Mouse (Mus musculus) neural tube, embryonic 12.5 days (tissue): ENCODE data around the gene Mthfd1. TPM values are rescaled to one million over a fixed set of nuclear protein-coding genes. Genes with fewer than 3 reads are reported as not detected.

ENCODE experiments used
- ATAC-seq: fragments of 200-750 bp; cut with Nextera tagmentation; 2 replicates; pipeline ENCODE4 v1.8.0; 2017; ENCODE audit warnings: low read depth, mild to moderate bottlenecking, moderate TSS enrichment, moderate library complexity; ENCODE audit not compliant: low FRiP score
- H3K27ac ChIP-seq: fragments of 300-500 bp; sonication (generic); 2 replicates; pipeline ENCODE4 v1.5.1; 2016
- H3K27me3 ChIP-seq: fragments of 300-500 bp; sonication (generic); replicated peaks from 2 replicates; pipeline ENCODE4 v1.6.1; 2016; ENCODE audit warnings: mild to moderate bottlenecking
- H3K36me3 ChIP-seq: fragments of 300-500 bp; sonication (generic); 2 replicates; pipeline ENCODE4 v1.6.1; 2016; ENCODE audit warnings: mild to moderate bottlenecking
- H3K4me1 ChIP-seq: fragments of 300-500 bp; sonication (generic); 2 replicates; pipeline ENCODE4 v1.6.1; 2016
- H3K4me2 ChIP-seq: fragments of 300-500 bp; sonication (generic); replicated peaks from 2 replicates; pipeline ENCODE4 v1.6.1; 2016; ENCODE audit warnings: mild to moderate bottlenecking
- H3K4me3 ChIP-seq: fragments of 300-500 bp; sonication (generic); 2 replicates; pipeline ENCODE4 v1.5.1; 2016
- H3K9ac ChIP-seq: fragments of 300-500 bp; sonication (generic); 2 replicates; pipeline ENCODE4 v1.6.1; 2016; ENCODE audit warnings: mild to moderate bottlenecking
- H3K9me3 ChIP-seq: fragments of 300-500 bp; sonication (generic); 2 replicates; pipeline ENCODE4 v1.6.1; 2016; ENCODE audit warnings: mild to moderate bottlenecking
- WGBS: fragments of 180-500 bp; shearing (Covaris S2); methylation state at CpG from one replicate; pipeline ENCODE4 v1.1.7; 2016; 5-methylcytosine and 5-hydroxymethylcytosine counted together
- polyA plus RNA-seq: library from polyadenylated mRNA; unstranded; fragments of >200 nt; fragmentation: Nextera tagmentation; extraction: Ambion mirVana; gene quantifications from 2 replicates; pipeline ENCODE4 v1.2.1, GENCODE M21; 2016

Mthfd1 gene
- polyA plus RNA-seq, 1 experiment from 2014 or later = 40.2 TPM

- Histone ChIP-seq H3K4me2 (no peak overlapping the region), H3K4me3 (no peak overlapping the region), H3K9ac (no peak overlapping the region), H3K27me3 (no peaks in the 10 kb centered on the region), H3K27ac (no peak overlapping the region), H3K4me1 (peaks cover 4% of the 10 kb centered on the region), H3K9me3 (no peaks in the 10 kb centered on the region), H3K36me3 (0 out of 2 replicates have a peak, but pooled peaks cover 10% of the 10 kb centered on the region)
- WGBS = 42% methylated on average over 8 of the region's 8 CpGs
- ATAC-seq = no peak
Measured at GRCm38 (mm10) chr12:76287986-76288385, 32.9 kb downstream of the Mthfd1 start.

GRCm38 (mm10) chr12:76288494-76288893 lies 33.4 kb downstream of the Mthfd1 start:
- H3K4me1 ChIP-seq = peaks cover 4% of the 10 kb centered on the region
- no peaks in the 10 kb centered on the region for H3K27me3 ChIP-seq
- no peak overlapping the region for H3K4me3 ChIP-seq
- H3K9ac ChIP-seq = no peak overlapping the region
- no peaks in the 10 kb centered on the region for H3K9me3 ChIP-seq
- 0 out of 2 replicates have a peak, but pooled peaks cover 5% of the 10 kb centered on the region for H3K36me3 ChIP-seq
- no peak for ATAC-seq
- no peak overlapping the region for H3K4me2 ChIP-seq
- 40% methylated on average over 5 of the region's 5 CpGs for WGBS
- no peak overlapping the region for H3K27ac ChIP-seq

GRCm38 (mm10) chr12:76289428-76289827 lies 34.3 kb downstream of the Mthfd1 start:
- H3K36me3 ChIP-seq = 0 out of 2 replicates have a peak, but pooled peaks cover 5% of the 10 kb centered on the region
- no peak overlapping the region for H3K4me3 ChIP-seq
- H3K9me3 ChIP-seq = no peaks in the 10 kb centered on the region
- WGBS = 95% methylated on average over 12 of the region's 12 CpGs
- H3K27ac ChIP-seq = no peak overlapping the region
- no peak overlapping the region for H3K4me2 ChIP-seq
- H3K9ac ChIP-seq = no peak overlapping the region
- no peaks in the 10 kb centered on the region for H3K27me3 ChIP-seq
- peaks cover 4% of the 10 kb centered on the region for H3K4me1 ChIP-seq
- ATAC-seq = no peak

- no peak overlapping the region for H3K27ac ChIP-seq
- H3K4me1 ChIP-seq = peaks cover 4% of the 10 kb centered on the region
- no peaks in the 10 kb centered on the region for H3K27me3 ChIP-seq
- 97% methylated on average over 2 of the region's 2 CpGs for WGBS
- H3K9ac ChIP-seq = no peak overlapping the region
- no peak for ATAC-seq
- H3K4me2 ChIP-seq = no peak overlapping the region
- no peak overlapping the region for H3K4me3 ChIP-seq
- no peaks in the 10 kb centered on the region for H3K9me3 ChIP-seq
- H3K36me3 ChIP-seq = 0 out of 2 replicates have a peak, but pooled peaks cover 5% of the 10 kb centered on the region
Measured at GRCm38 (mm10) chr12:76290271-76290670, 35.2 kb downstream of the Mthfd1 start.

GRCm38 (mm10) chr12:76293192-76293591 lies 38.1 kb downstream of the Mthfd1 start:
- Histone ChIP-seq H3K4me1 (peaks cover 4% of the 10 kb centered on the region), H3K9ac (no peak overlapping the region), H3K4me2 (no peak overlapping the region), H3K4me3 (no peak overlapping the region), H3K36me3 (peaks cover 8% of the 10 kb centered on the region; the same call in 1 of the 2 replicates), H3K27me3 (no peaks in the 10 kb centered on the region), H3K27ac (no peak overlapping the region), H3K9me3 (no peaks in the 10 kb centered on the region)
- 66% methylated on average over 7 of the region's 7 CpGs for WGBS
- ATAC-seq = no peak

GRCm38 (mm10) chr12:76297830-76298229 lies 42.7 kb downstream of the Mthfd1 start:
- no peak overlapping the region for H3K27ac ChIP-seq
- ATAC-seq = no peak
- peaks cover 9% of the 10 kb centered on the region for H3K36me3 ChIP-seq
- H3K27me3 ChIP-seq = no peaks in the 10 kb centered on the region
- H3K4me3 ChIP-seq = no peak overlapping the region
- no peaks in the 10 kb centered on the region for H3K9me3 ChIP-seq
- no peaks in the 10 kb centered on the region for H3K4me1 ChIP-seq
- H3K4me2 ChIP-seq = no peak overlapping the region
- 86% methylated on average over 5 of the region's 5 CpGs for WGBS
- no peak overlapping the region for H3K9ac ChIP-seq

GRCm38 (mm10) chr12:76299361-76299906 lies 44.3 kb downstream of the Mthfd1 start:
- Histone ChIP-seq H3K4me1 (no peaks in the 10 kb centered on the region), H3K4me3 (no peak overlapping the region), H3K4me2 (no peak overlapping the region), H3K27ac (no peak overlapping the region), H3K9me3 (no peaks in the 10 kb centered on the region), H3K27me3 (no peaks in the 10 kb centered on the region), H3K9ac (no peak overlapping the region), H3K36me3 (peaks cover 16% of the 10 kb centered on the region)
- ATAC-seq = no peak
- WGBS = 95% methylated on average over 9 of the region's 9 CpGs

GRCm38 (mm10) chr12:76300367-76300766 lies 45.3 kb downstream of the Mthfd1 start:
- WGBS = 91% methylated on average over 10 of the region's 10 CpGs

GRCm38 (mm10) chr12:76303474-76303873 lies 48.4 kb downstream of the Mthfd1 start:
- H3K9me3 ChIP-seq = no peaks in the 10 kb centered on the region
- no peak for ATAC-seq
- peaks cover 11% of the 10 kb centered on the region for H3K36me3 ChIP-seq

More at GRCm38 (mm10) chr12:76300367-76300766, 45.3 kb downstream of the Mthfd1 start:
- Histone ChIP-seq H3K4me3 (no peak overlapping the region), H3K36me3 (peaks cover 16% of the 10 kb centered on the region), H3K4me2 (no peak overlapping the region), H3K27me3 (no peaks in the 10 kb centered on the region), H3K9ac (no peak overlapping the region), H3K9me3 (no peaks in the 10 kb centered on the region), H3K4me1 (no peaks in the 10 kb centered on the region), H3K27ac (no peak overlapping the region)
- no peak for ATAC-seq

GRCm38 (mm10) chr12:76304199-76304598 lies 49.1 kb downstream of the Mthfd1 start:
- H3K36me3 ChIP-seq = peaks cover 7% of the 10 kb centered on the region

More at GRCm38 (mm10) chr12:76303474-76303873, 48.4 kb downstream of the Mthfd1 start:
- Histone ChIP-seq H3K4me3 (no peak overlapping the region), H3K4me2 (no peak overlapping the region), H3K27me3 (no peaks in the 10 kb centered on the region), H3K4me1 (0 out of 2 replicates have a peak, but pooled peaks cover 4% of the 10 kb centered on the region), H3K9ac (no peak overlapping the region), H3K27ac (no peak overlapping the region)
- WGBS = 96% methylated on average over 11 of the region's 11 CpGs

GRCm38 (mm10) chr12:76305107-76305506 lies 50.0 kb downstream of the Mthfd1 start:
- no peak overlapping the region for H3K4me3 ChIP-seq
- H3K9ac ChIP-seq = no peak overlapping the region
- 94% methylated on average over 8 of the region's 8 CpGs for WGBS
- H3K9me3 ChIP-seq = no peaks in the 10 kb centered on the region
- no peak for ATAC-seq
- H3K4me1 ChIP-seq = 0 out of 2 replicates have a peak, but pooled peaks cover 4% of the 10 kb centered on the region
- no peaks in the 10 kb centered on the region for H3K27me3 ChIP-seq
- no peak overlapping the region for H3K27ac ChIP-seq
- H3K4me2 ChIP-seq = no peak overlapping the region
- H3K36me3 ChIP-seq = peaks cover 7% of the 10 kb centered on the region

More at GRCm38 (mm10) chr12:76304199-76304598, 49.1 kb downstream of the Mthfd1 start:
- Histone ChIP-seq H3K9ac (no peak overlapping the region), H3K4me1 (0 out of 2 replicates have a peak, but pooled peaks cover 4% of the 10 kb centered on the region), H3K4me3 (no peak overlapping the region), H3K27me3 (no peaks in the 10 kb centered on the region), H3K27ac (no peak overlapping the region), H3K9me3 (no peaks in the 10 kb centered on the region), H3K4me2 (no peak overlapping the region)
- no peak for ATAC-seq
- WGBS = 81% methylated on average over 4 of the region's 4 CpGs

GRCm38 (mm10) chr12:76306852-76307561 lies 51.9 kb downstream of the Mthfd1 start:
- Histone ChIP-seq H3K9me3 (no peaks in the 10 kb centered on the region), H3K4me1 (0 out of 2 replicates have a peak, but pooled peaks cover 4% of the 10 kb centered on the region), H3K4me3 (no peak overlapping the region), H3K36me3 (peaks cover 13% of the 10 kb centered on the region; the same call in 1 of the 2 replicates), H3K27ac (no peak overlapping the region), H3K4me2 (no peak overlapping the region), H3K27me3 (no peaks in the 10 kb centered on the region), H3K9ac (no peak overlapping the region)
- 85% methylated on average over 9 of the region's 9 CpGs for WGBS
- no peak for ATAC-seq
